Mouse (Mus musculus) neural tube, embryonic 12.5 days (tissue): Measurements from ENCODE around the gene Zscan2. TPM values are rescaled to one million over a fixed set of nuclear protein-coding genes. Genes with fewer than 3 reads are reported as not detected.

Experiments used
- ATAC-seq: fragments of 200-750 bp; cut with Nextera tagmentation; 2 replicates; pipeline ENCODE4 v1.8.0; 2017; ENCODE audit warnings: low read depth, mild to moderate bottlenecking, moderate TSS enrichment, moderate library complexity; ENCODE audit not compliant: low FRiP score
- H3K27ac ChIP-seq: fragments of 300-500 bp; sonication (generic); 2 replicates; pipeline ENCODE4 v1.5.1; 2016
- H3K27me3 ChIP-seq: fragments of 300-500 bp; sonication (generic); replicated peaks from 2 replicates; pipeline ENCODE4 v1.6.1; 2016; ENCODE audit warnings: mild to moderate bottlenecking
- H3K36me3 ChIP-seq: fragments of 300-500 bp; sonication (generic); 2 replicates; pipeline ENCODE4 v1.6.1; 2016; ENCODE audit warnings: mild to moderate bottlenecking
- H3K4me1 ChIP-seq: fragments of 300-500 bp; sonication (generic); 2 replicates; pipeline ENCODE4 v1.6.1; 2016
- H3K4me2 ChIP-seq: fragments of 300-500 bp; sonication (generic); replicated peaks from 2 replicates; pipeline ENCODE4 v1.6.1; 2016; ENCODE audit warnings: mild to moderate bottlenecking
- H3K4me3 ChIP-seq: fragments of 300-500 bp; sonication (generic); 2 replicates; pipeline ENCODE4 v1.5.1; 2016
- H3K9ac ChIP-seq: fragments of 300-500 bp; sonication (generic); 2 replicates; pipeline ENCODE4 v1.6.1; 2016; ENCODE audit warnings: mild to moderate bottlenecking
- H3K9me3 ChIP-seq: fragments of 300-500 bp; sonication (generic); 2 replicates; pipeline ENCODE4 v1.6.1; 2016; ENCODE audit warnings: mild to moderate bottlenecking
- WGBS: fragments of 180-500 bp; shearing (Covaris S2); methylation state at CpG from one replicate; pipeline ENCODE4 v1.1.7; 2016; 5-methylcytosine and 5-hydroxymethylcytosine counted together
- polyA plus RNA-seq: library from polyadenylated mRNA; unstranded; fragments of >200 nt; fragmentation: Nextera tagmentation; extraction: Ambion mirVana; gene quantifications from 2 replicates; pipeline ENCODE4 v1.2.1, GENCODE M21; 2016

The Zscan2 gene
- polyA plus RNA-seq, 1 experiment from 2014 or later, result 4.9 TPM

- Histone ChIP-seq H3K36me3 (peaks cover 73% of the 10 kb centered on the region), H3K4me2 (no peak overlapping the region), H3K9ac (no peak overlapping the region), H3K27me3 (no peaks in the 10 kb centered on the region), H3K4me3 (no peak overlapping the region), H3K4me1 (peaks cover 7% of the 10 kb centered on the region), H3K27ac (no peak overlapping the region), H3K9me3 (no peaks in the 10 kb centered on the region)
- WGBS, result 77% methylated on average over 6 of the region's 6 CpGs
- ATAC-seq, result no peak
These were observed 33.0 kb downstream of the Zscan2 start for GRCm38 (mm10) chr7:80893753-80894129.

- Histone ChIP-seq H3K4me3 (no peak overlapping the region), H3K4me2 (no peak overlapping the region), H3K4me1 (0 out of 2 replicates have a peak, but pooled peaks cover 2% of the 10 kb centered on the region), H3K9ac (no peak overlapping the region), H3K36me3 (peaks cover 76% of the 10 kb centered on the region), H3K27me3 (no peaks in the 10 kb centered on the region), H3K9me3 (no peaks in the 10 kb centered on the region), H3K27ac (no peak overlapping the region)
- no peak for ATAC-seq
- 88% methylated on average over 7 of the region's 7 CpGs for WGBS
These were observed 33.5 kb downstream of the Zscan2 start for GRCm38 (mm10) chr7:80894196-80894595.

- H3K9me3 ChIP-seq, result no peaks in the 10 kb centered on the region
- peaks cover 71% of the 10 kb centered on the region for H3K36me3 ChIP-seq
- no peak overlapping the region for H3K27ac ChIP-seq
- no peak for ATAC-seq
- H3K27me3 ChIP-seq, result no peaks in the 10 kb centered on the region
- no peak overlapping the region for H3K4me3 ChIP-seq
- no peak overlapping the region for H3K4me2 ChIP-seq
- no peaks in the 10 kb centered on the region for H3K4me1 ChIP-seq
- 93% methylated on average over 14 of the region's 14 CpGs for whole genome bisulfite sequencing
- H3K9ac ChIP-seq, result no peak overlapping the region
These were observed 34.2 kb downstream of the Zscan2 start for GRCm38 (mm10) chr7:80894815-80895519.

GRCm38 (mm10) chr7:80897134-80897533, 36.4 kb downstream of the Zscan2 start:
- 90% methylated on average over 7 of the region's 7 CpGs for WGBS
- no peak overlapping the region for H3K9ac ChIP-seq
- H3K27me3 ChIP-seq, result no peaks in the 10 kb centered on the region

GRCm38 (mm10) chr7:80897721-80898120, 37.0 kb downstream of the Zscan2 start:
- no peak for ATAC-seq
- peaks cover 12% of the 10 kb centered on the region; the same call in 1 of the 2 replicates for H3K4me1 ChIP-seq
- H3K27me3 ChIP-seq, result no peaks in the 10 kb centered on the region
- H3K27ac ChIP-seq, result no peak overlapping the region
- no peaks in the 10 kb centered on the region for H3K9me3 ChIP-seq
- H3K36me3 ChIP-seq, result peaks cover 52% of the 10 kb centered on the region
- 93% methylated on average over 4 of the region's 4 CpGs for WGBS
- H3K4me2 ChIP-seq, result no peak overlapping the region
- no peak overlapping the region for H3K4me3 ChIP-seq
- H3K9ac ChIP-seq, result no peak overlapping the region

More at GRCm38 (mm10) chr7:80897134-80897533, 36.4 kb downstream of the Zscan2 start:
- H3K4me1 ChIP-seq, result peaks cover 11% of the 10 kb centered on the region; the same call in 1 of the 2 replicates
- H3K4me3 ChIP-seq, result no peak overlapping the region
- no peaks in the 10 kb centered on the region for H3K9me3 ChIP-seq
- H3K27ac ChIP-seq, result no peak overlapping the region
- H3K4me2 ChIP-seq, result no peak overlapping the region
- peaks cover 58% of the 10 kb centered on the region for H3K36me3 ChIP-seq
- ATAC-seq, result no peak

GRCm38 (mm10) chr7:80900944-80901501, 40.3 kb downstream of the Zscan2 start, which contains the start of gene Wdr73:
Wdr73 (minus strand) TSS chr7:80901269.
- peak; percentile 93 for ATAC-seq
- Histone ChIP-seq H3K36me3 (peaks cover 37% of the 10 kb centered on the region), H3K4me3 (peak within 1 kb of the TSS; percentile 56), H3K9ac (peak within 1 kb of the TSS; percentile 44), H3K9me3 (no peaks in the 10 kb centered on the region), H3K27ac (no peak within 1 kb of the TSS), H3K27me3 (no peaks in the 10 kb centered on the region), H3K4me1 (peaks cover 24% of the 10 kb centered on the region), H3K4me2 (peak within 1 kb of the TSS; percentile 81)
- whole genome bisulfite sequencing, result under 1% methylated on average over 36 of the region's 36 CpGs

GRCm38 (mm10) chr7:80901541-80902274, 41.0 kb downstream of the Zscan2 start:
- no peak overlapping the region for H3K27ac ChIP-seq

GRCm38 (mm10) chr7:80903625-80904422, 43.1 kb downstream of the Zscan2 start:
- no peak overlapping the region for H3K4me3 ChIP-seq
- peak overlapping the region; percentile 87 for H3K4me2 ChIP-seq

More at GRCm38 (mm10) chr7:80901541-80902274, 41.0 kb downstream of the Zscan2 start:
- Histone ChIP-seq H3K4me1 (peaks cover 24% of the 10 kb centered on the region), H3K27me3 (no peaks in the 10 kb centered on the region), H3K4me3 (peak overlapping the region; percentile 56), H3K4me2 (peak overlapping the region; percentile 81), H3K9me3 (no peaks in the 10 kb centered on the region), H3K36me3 (peaks cover 31% of the 10 kb centered on the region), H3K9ac (peak overlapping the region; percentile 44)
- ATAC-seq, result no peak
- WGBS, result 38% methylated on average over 15 of the region's 15 CpGs

GRCm38 (mm10) chr7:80904921-80905515, 44.3 kb downstream of the Zscan2 start, which contains the start of gene Nmb:
Nmb (minus strand) TSS chr7:80905076.
- Histone ChIP-seq H3K9me3 (no peaks in the 10 kb centered on the region), H3K4me1 (peaks cover 24% of the 10 kb centered on the region), H3K27ac (no peak within 1 kb of the TSS), H3K4me3 (peak within 1 kb of the TSS; percentile 37), H3K4me2 (peak within 1 kb of the TSS; percentile 87), H3K27me3 (no peaks in the 10 kb centered on the region), H3K9ac (peak within 1 kb of the TSS; percentile 67), H3K36me3 (peaks cover 29% of the 10 kb centered on the region)
- WGBS, result 4% methylated on average over 19 of the region's 19 CpGs
- ATAC-seq, result peak; percentile 51; the same call in 1 of the 2 replicates

More at GRCm38 (mm10) chr7:80903625-80904422, 43.1 kb downstream of the Zscan2 start:
- Histone ChIP-seq H3K36me3 (peaks cover 26% of the 10 kb centered on the region), H3K9me3 (no peaks in the 10 kb centered on the region), H3K9ac (no peak overlapping the region), H3K27ac (no peak overlapping the region), H3K4me1 (peaks cover 24% of the 10 kb centered on the region), H3K27me3 (no peaks in the 10 kb centered on the region)
- ATAC-seq, result no peak
- 92% methylated on average over 11 of the region's 11 CpGs for WGBS

- H3K27ac ChIP-seq, result no peak overlapping the region
- H3K4me2 ChIP-seq, result no peak overlapping the region
- WGBS, result 84% methylated on average over 7 of the region's 7 CpGs
- ATAC-seq, result no peak
- no peaks in the 10 kb centered on the region for H3K27me3 ChIP-seq
- H3K36me3 ChIP-seq, result peaks cover 72% of the 10 kb centered on the region
- no peak overlapping the region for H3K9ac ChIP-seq
- H3K9me3 ChIP-seq, result no peaks in the 10 kb centered on the region
- H3K4me3 ChIP-seq, result no peak overlapping the region
- H3K4me1 ChIP-seq, result no peaks in the 10 kb centered on the region
These were observed 50.3 kb downstream of the Zscan2 start for GRCm38 (mm10) chr7:80911053-80911452.

GRCm38 (mm10) chr7:80912496-80912895, 51.8 kb downstream of the Zscan2 start:
- H3K27ac ChIP-seq, result no peak overlapping the region
- H3K9ac ChIP-seq, result no peak overlapping the region
- no peak overlapping the region for H3K4me3 ChIP-seq
- 89% methylated on average over 8 of the region's 8 CpGs for WGBS
- peaks cover 81% of the 10 kb centered on the region for H3K36me3 ChIP-seq
- H3K4me1 ChIP-seq, result no peaks in the 10 kb centered on the region
- no peak for ATAC-seq
- no peaks in the 10 kb centered on the region for H3K9me3 ChIP-seq
- no peaks in the 10 kb centered on the region for H3K27me3 ChIP-seq
- H3K4me2 ChIP-seq, result no peak overlapping the region
